Mouse (Mus musculus) hindbrain, embryonic 16.5 days (tissue): ENCODE results near the gene Foxs1. TPM values are rescaled to one million over a fixed set of nuclear protein-coding genes. Genes with fewer than 3 reads are reported as not detected.
A peak's percentile ranks its signal among the peaks of the same experiment; 100 is the strongest.

Experiments used
- ATAC-seq: fragments of 200-750 bp; cut with Nextera tagmentation; 2 replicates; pipeline ENCODE4 v1.8.0; 2017; ENCODE audit warnings: moderate TSS enrichment, moderate library complexity
- H3K27ac ChIP-seq: fragments of 300-500 bp; sonication (generic); 2 replicates; pipeline ENCODE4 v1.5.1; 2014; ENCODE audit warnings: low read depth, mild to moderate bottlenecking, control low read depth, low read length, moderate library complexity
- H3K27me3 ChIP-seq: fragments of 300-500 bp; sonication (generic); replicated peaks from 2 replicates; pipeline ENCODE4 v1.6.1; 2014; ENCODE audit warnings: low read length; ENCODE audit not compliant: control insufficient read depth, insufficient read depth
- H3K36me3 ChIP-seq: fragments of 300-500 bp; sonication (generic); 2 replicates; pipeline ENCODE4 v1.6.1; 2014; ENCODE audit warnings: mild to moderate bottlenecking, low read length, moderate library complexity, mixed read lengths; ENCODE audit not compliant: control insufficient read depth, insufficient read depth
- H3K4me1 ChIP-seq: fragments of 300-500 bp; sonication (generic); 2 replicates; pipeline ENCODE4 v1.6.1; 2014; ENCODE audit warnings: low read depth, low read length; ENCODE audit not compliant: control insufficient read depth, insufficient read depth
- H3K4me2 ChIP-seq: fragments of 300-500 bp; sonication (generic); 2 replicates; pipeline ENCODE4 v1.6.1; 2014; ENCODE audit warnings: mild to moderate bottlenecking, low read length, control low read depth, moderate library complexity
- H3K4me3 ChIP-seq: fragments of 300-500 bp; sonication (generic); 2 replicates; pipeline ENCODE4 v1.5.1; 2014; ENCODE audit warnings: mild to moderate bottlenecking, low read length, control low read depth, moderate library complexity
- H3K9ac ChIP-seq: fragments of 300-500 bp; sonication (generic); 2 replicates; pipeline ENCODE4 v1.6.1; 2014; ENCODE audit warnings: low read depth, mild to moderate bottlenecking, control low read depth, low read length, moderate library complexity
- H3K9me3 ChIP-seq: fragments of 300-500 bp; sonication (generic); 2 replicates; pipeline ENCODE4 v1.6.1; 2014; ENCODE audit warnings: mild to moderate bottlenecking, low read length, moderate library complexity; ENCODE audit not compliant: control insufficient read depth
- WGBS: fragments of 180-500 bp; shearing (Covaris S2); extraction: QIAGEN DNeasy Blood & Tissue Kit; methylation state at CpG from one replicate; pipeline ENCODE4 v1.1.7; 2014; 5-methylcytosine and 5-hydroxymethylcytosine counted together
- polyA plus RNA-seq: library from polyadenylated mRNA; unstranded; fragments of >200 nt; fragmentation: Nextera tagmentation; extraction: Ambion mirVana; gene quantifications from 2 replicates; pipeline ENCODE4 v1.2.1, GENCODE M21; 2015

The Foxs1 gene
- 4.2 and 4.5 TPM in 2 replicates for polyA plus RNA-seq

DNA sequence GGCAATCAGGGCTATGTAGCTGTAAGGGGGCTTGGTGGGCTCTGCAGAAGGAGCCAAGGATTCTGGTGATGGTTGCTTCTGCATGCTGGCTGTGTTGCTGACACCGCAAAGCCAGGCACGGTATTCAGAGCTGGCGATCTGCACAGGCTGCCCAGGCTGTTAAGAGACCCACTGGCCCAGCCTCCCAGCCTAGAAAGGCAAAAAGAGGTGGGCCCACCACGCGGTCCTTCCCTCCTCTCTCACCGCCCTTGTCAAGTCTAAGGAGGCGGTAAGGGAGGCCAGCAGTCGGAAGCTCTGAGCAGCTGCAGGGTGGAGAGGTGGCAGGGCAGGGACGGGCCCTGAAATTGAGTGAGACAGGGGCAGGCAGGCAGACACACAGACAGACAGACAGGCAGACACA is at the start of gene Foxs1:
Gene Foxs1, minus strand, starts transcription at position 161 of the 400 bp plus-strand sequence.
- H3K36me3 ChIP-seq: no peaks in the 10 kb centered on the region
- no peak within 1 kb of the TSS for H3K4me3 ChIP-seq
- 0 out of 2 replicates have a peak, but pooled peaks cover 2% of the 10 kb centered on the region for H3K27me3 ChIP-seq
- WGBS: 33% methylated on average over 9 of the region's 9 CpGs
- no peaks in the 10 kb centered on the region for H3K9me3 ChIP-seq
- 0 out of 2 replicates have a peak within 1 kb of the TSS, but pooled peaks have one; percentile 3 for H3K4me2 ChIP-seq
- H3K9ac ChIP-seq: no peak within 1 kb of the TSS
- H3K27ac ChIP-seq: no peak within 1 kb of the TSS
- ATAC-seq: peak; percentile 60
- no peaks in the 10 kb centered on the region for H3K4me1 ChIP-seq

DNA sequence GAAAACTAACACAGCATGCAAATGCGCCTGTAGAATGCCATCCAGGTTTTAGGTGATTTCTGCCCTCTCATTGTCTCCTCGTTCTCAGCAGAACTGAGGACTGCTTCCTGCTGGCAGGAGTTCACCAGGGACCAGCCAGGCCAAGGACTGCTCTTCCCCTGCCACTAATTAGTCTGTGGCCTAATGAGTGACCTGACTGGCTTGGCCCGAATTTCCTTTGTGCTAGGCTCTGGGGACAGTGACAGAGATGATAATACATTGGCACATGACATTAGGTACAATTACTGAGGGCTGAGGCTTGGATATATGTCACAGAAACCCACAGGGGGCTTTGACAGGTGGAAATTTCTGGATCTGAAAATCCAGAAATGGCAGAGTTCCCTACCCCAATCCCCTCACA is 44.0 kb upstream of the Foxs1 start:
- WGBS: 53% methylated on average over 3 of the region's 3 CpGs
- Histone ChIP-seq H3K9me3 (no peaks in the 10 kb centered on the region), H3K4me2 (no peak overlapping the region), H3K9ac (no peak overlapping the region), H3K4me1 (no peaks in the 10 kb centered on the region), H3K27ac (no peak overlapping the region), H3K4me3 (no peak overlapping the region), H3K27me3 (no peaks in the 10 kb centered on the region), H3K36me3 (no peaks in the 10 kb centered on the region)
- ATAC-seq: no peak

DNA sequence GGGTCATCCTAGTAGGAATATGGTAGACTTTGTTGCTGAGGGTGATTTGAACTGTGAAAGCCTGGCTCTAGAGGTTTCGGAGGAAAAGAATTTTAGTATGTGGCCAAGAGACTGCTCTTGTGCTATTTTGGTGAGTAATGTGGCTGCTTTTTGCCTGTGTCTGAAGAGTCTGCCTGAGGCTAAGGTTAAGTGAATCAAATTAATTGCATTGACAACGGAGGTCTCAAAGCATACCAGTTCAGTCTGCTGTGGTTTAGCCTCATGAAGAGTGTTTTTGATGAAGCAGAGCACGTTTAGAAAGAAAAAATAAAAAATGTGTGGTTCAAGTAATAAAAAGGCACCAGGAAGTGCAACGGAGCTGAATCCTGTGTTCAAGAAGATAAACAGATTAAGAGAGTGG is 32.5 kb upstream of the Foxs1 start:
- H3K4me2 ChIP-seq: no peak overlapping the region
- no peak overlapping the region for H3K4me3 ChIP-seq
- H3K36me3 ChIP-seq: no peaks in the 10 kb centered on the region
- no peaks in the 10 kb centered on the region for H3K9me3 ChIP-seq
- H3K27ac ChIP-seq: no peak overlapping the region
- H3K27me3 ChIP-seq: no peaks in the 10 kb centered on the region
- WGBS: 71% methylated on average over 4 of the region's 4 CpGs
- peaks cover 3% of the 10 kb centered on the region; the same call in 1 of the 2 replicates for H3K4me1 ChIP-seq
- H3K9ac ChIP-seq: no peak overlapping the region
- ATAC-seq: no peak

DNA sequence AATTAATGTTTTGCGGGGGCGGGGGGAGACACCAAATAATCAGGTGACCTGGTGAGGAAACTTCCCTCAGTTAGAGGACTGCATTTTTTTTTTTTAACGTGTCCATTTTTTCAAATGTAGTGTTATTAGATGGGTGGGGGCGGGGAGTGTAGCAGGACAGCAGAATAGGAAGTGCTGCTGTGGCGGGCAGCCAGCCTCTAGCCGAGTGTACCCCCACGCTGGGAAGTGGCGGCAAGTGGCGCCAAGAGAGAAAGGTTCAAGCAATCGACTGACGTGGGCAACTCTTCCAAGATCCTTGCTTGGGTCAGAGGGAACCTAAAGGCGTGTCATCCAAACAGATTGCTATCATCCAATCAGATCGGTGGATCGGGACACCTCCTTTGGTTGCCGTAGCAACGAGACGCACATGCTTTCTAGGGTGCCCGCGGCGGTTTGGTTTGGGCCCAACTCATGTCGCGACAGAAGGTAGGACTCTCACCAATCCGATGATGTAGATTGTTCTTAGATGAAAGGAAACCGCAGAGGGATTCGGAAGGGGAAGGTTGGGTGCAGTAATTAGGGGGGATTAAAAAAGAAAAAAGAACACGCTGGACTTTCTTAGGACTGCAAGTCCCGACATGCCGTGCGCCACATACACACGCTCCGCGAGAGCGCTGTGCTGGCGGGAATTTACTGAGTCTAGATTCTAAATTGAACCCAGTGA is 29.2 kb upstream of the Foxs1 start, which contains the start of gene Ttll9:
Gene Ttll9, plus strand, starts transcription at position 395 of the 703 bp plus-strand sequence.
- Histone ChIP-seq H3K9ac (peak within 1 kb of the TSS; percentile 20; the same call in 1 of the 2 replicates), H3K27ac (no peak within 1 kb of the TSS)

DNA sequence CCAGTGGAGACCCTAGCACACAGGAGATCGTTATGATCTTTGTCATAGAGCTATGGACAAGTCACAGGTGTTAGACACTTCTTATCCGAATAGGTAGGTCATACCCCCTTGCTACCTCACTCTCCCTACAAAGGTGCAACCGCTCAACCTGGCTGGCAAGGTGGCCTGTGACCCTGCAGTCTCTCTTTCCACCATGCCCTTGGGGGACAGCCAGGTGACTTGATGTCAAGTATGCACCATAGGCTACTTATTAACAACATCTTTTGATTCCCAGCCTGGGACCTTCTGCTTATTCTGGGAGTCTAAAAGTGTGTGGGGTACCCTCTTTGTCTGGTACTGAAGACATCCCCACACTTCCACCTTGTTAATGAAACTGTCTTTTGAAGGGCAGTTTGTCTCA is 25.1 kb upstream of the Foxs1 start:
- H3K27me3 ChIP-seq: no peaks in the 10 kb centered on the region; the same call in 1 of the 2 replicates
- H3K4me2 ChIP-seq: no peak overlapping the region
- H3K9ac ChIP-seq: no peak overlapping the region
- ATAC-seq: no peak
- H3K4me3 ChIP-seq: no peak overlapping the region
- WGBS: 82% methylated on average over 3 of the region's 3 CpGs
- H3K27ac ChIP-seq: no peak overlapping the region
- H3K9me3 ChIP-seq: no peaks in the 10 kb centered on the region
- no peaks in the 10 kb centered on the region for H3K36me3 ChIP-seq
- peaks cover 3% of the 10 kb centered on the region; the same call in 1 of the 2 replicates for H3K4me1 ChIP-seq

More for the DNA sequence above, 29.2 kb upstream of the Foxs1 start, which contains the start of gene Ttll9:
- Histone ChIP-seq H3K27me3 (no peaks in the 10 kb centered on the region), H3K9me3 (no peaks in the 10 kb centered on the region), H3K4me2 (peak within 1 kb of the TSS; percentile 74), H3K36me3 (no peaks in the 10 kb centered on the region), H3K4me3 (peak within 1 kb of the TSS; percentile 57), H3K4me1 (peaks cover 3% of the 10 kb centered on the region; the same call in 1 of the 2 replicates)
- ATAC-seq: peak; percentile 97
- WGBS: 2% methylated on average over 34 of the region's 34 CpGs

DNA sequence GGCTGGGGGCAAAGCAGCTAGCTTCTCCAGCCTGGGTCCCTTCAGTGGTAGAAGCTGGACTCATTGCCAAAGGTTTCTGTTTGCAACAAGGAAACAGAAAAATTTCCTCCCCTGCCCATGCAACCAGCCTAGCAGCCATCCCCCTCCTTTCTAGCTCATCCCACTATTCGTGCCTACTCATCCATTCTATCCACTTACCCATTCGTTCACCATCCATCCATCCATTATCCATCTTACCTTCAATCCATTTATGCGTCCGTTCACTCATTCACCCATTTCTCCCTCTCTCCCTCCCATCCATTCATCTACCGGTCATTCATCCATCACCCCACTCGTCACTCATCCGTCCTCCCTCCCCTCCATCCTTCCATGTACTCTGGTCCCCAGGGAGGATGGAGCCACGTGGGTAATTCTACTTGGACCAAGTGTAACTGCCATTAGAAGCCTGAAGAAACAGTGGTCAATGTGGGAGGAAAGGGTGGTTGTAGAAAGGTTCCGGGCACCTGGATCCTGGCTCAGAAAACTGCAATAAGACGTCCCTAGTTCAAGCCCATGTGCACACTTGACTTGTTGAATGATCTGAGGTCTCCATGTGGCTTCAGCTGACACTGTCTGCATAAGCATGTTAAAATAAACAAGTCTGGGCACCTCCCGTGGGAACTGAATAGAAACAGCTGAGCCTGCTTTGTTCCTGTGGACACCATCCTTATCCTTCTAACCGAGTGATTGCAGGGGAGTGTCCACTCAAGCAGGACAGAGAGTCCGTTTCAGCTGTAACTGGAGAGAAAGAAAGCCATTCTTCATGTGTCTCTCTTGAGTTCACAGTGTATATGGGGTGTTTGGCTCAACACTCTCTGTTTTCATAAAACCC is 19.1 kb upstream of the Foxs1 start:
- peak overlapping the region; percentile 86 for H3K4me2 ChIP-seq
- ATAC-seq: peak; percentile 27; the same call in 1 of the 2 replicates
- H3K9ac ChIP-seq: peak overlapping the region; percentile 95
- H3K4me3 ChIP-seq: peak overlapping the region; percentile 85
- no peaks in the 10 kb centered on the region; the same call in 1 of the 2 replicates for H3K27me3 ChIP-seq
- peaks cover 14% of the 10 kb centered on the region for H3K4me1 ChIP-seq
- 10% methylated on average over 13 of the region's 13 CpGs for WGBS
- peak overlapping the region; percentile 84 for H3K27ac ChIP-seq
- no peaks in the 10 kb centered on the region for H3K36me3 ChIP-seq
- H3K9me3 ChIP-seq: no peaks in the 10 kb centered on the region

DNA sequence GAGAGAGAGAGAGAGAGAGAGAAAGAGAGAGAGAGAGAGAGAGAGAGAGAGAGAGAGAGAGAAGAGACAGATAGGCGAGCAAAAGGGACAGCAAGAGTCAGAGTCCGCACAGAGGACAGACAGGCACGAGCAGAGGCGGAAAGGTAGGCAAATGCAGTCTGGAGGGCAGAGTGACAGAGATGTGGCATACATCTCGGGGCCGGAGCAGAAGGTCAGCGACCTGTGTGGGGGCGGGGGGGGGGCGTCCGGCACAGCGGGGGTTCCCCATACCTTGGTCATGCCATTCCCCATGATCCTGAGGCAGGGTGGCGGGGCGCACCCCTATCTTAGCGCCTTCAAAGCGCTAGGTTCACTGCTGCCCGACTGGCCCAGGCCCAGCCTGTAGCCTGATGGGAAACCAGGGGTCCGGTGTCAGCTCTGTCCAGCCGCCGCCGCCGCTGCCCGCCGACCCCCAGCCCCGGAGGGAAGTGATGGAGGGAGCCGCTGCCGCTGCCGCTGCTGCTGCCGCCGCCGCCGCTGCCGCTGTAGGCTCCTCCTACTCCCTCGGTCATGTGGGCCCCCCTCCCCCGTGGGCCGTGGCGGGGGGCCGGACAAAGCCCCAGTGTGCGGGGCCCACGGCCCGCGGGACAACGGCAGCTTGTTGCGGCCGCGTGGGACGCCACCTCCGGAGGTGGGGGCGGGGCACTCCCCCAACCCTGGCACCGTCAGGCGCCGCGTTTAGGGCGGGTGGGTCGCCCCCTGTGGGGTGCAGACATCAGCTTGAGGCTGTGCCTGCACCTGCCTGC is 18.2 kb upstream of the Foxs1 start, which contains the start of gene Dusp15:
Gene Dusp15, minus strand, starts transcription at position 634 of the 785 bp plus-strand sequence.
- no peaks in the 10 kb centered on the region for H3K9me3 ChIP-seq
- peak; percentile 81 for ATAC-seq
- 2% methylated on average over 6 of the region's 54 CpGs for WGBS
- H3K27me3 ChIP-seq: no peaks in the 10 kb centered on the region; the same call in 1 of the 2 replicates
- peak within 1 kb of the TSS; percentile 86 for H3K4me2 ChIP-seq
- peaks cover 14% of the 10 kb centered on the region for H3K4me1 ChIP-seq
- H3K27ac ChIP-seq: peak within 1 kb of the TSS; percentile 84
- H3K9ac ChIP-seq: peak within 1 kb of the TSS; percentile 95
- no peaks in the 10 kb centered on the region for H3K36me3 ChIP-seq
- H3K4me3 ChIP-seq: peak within 1 kb of the TSS; percentile 85

DNA sequence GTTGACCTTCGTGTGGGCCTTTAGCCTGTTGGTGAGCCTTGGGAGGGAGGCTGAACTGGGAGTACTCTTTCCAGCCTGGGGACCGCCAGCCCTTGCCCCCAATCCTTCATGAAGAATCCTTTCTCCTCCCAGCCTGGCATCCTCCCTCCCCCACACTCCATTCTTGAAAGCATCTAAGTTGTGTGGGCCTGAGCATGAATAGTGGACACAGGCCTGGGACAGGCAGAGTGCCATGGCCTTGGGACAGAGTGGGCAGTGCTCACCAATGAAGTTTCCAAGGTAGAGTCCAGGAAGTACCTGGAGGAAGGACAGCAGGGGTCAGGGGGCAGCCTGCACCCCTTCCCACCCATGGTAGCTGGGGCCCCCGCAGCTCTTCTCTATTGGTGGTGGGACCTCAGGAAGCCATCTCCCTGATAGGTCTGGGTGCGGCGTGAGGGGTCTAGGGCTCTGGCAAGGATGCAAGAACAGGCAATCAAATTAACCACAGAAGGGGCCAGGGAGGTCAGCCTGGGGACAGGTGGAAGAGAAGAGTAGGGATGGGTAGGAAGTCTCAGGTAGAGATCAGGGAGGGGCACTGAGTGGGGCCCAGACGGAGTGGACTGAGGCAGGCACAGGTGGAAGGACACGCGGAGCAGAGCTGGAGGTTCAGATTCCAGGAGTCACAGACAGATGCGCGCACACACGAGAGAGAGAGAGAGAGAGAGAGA is 17.5 kb upstream of the Foxs1 start:
- Histone ChIP-seq H3K9me3 (no peaks in the 10 kb centered on the region), H3K4me2 (peak overlapping the region; percentile 86), H3K4me3 (peak overlapping the region; percentile 85), H3K36me3 (no peaks in the 10 kb centered on the region), H3K27ac (no peak overlapping the region), H3K9ac (peak overlapping the region; percentile 95), H3K27me3 (peaks cover under 1% of the 10 kb centered on the region), H3K4me1 (peaks cover 14% of the 10 kb centered on the region)
- 36% methylated on average over 11 of the region's 11 CpGs for WGBS
- no peak for ATAC-seq
